Mouse (Mus musculus): ENCODE results near the gene Smdt1.

GRCm38 (mm10) chr15:82347303-82347676 is 8.5 kb downstream of the Smdt1 start:
- no peak for TF ChIP-seq POLR2A (IDR thresholded peaks at IDR 0.05; ENCODE audit: borderline replicate concordance, extremely low read depth, low read depth, low read length)
- TF ChIP-seq CTCF (IDR thresholded peaks at IDR 0.05; ENCODE audit: insufficient read depth, low read length) = no peak
